Mouse (Mus musculus): ENCODE results near the gene Unk. TPM values are rescaled to one million over a fixed set of nuclear protein-coding genes. Genes with fewer than 3 reads are reported as not detected.
A peak's percentile ranks its signal among the peaks of the same experiment; 100 is the strongest.

The Unk gene
- polyA plus RNA-seq, 1 experiment from 2014 or later, result 44.4 TPM

DNA sequence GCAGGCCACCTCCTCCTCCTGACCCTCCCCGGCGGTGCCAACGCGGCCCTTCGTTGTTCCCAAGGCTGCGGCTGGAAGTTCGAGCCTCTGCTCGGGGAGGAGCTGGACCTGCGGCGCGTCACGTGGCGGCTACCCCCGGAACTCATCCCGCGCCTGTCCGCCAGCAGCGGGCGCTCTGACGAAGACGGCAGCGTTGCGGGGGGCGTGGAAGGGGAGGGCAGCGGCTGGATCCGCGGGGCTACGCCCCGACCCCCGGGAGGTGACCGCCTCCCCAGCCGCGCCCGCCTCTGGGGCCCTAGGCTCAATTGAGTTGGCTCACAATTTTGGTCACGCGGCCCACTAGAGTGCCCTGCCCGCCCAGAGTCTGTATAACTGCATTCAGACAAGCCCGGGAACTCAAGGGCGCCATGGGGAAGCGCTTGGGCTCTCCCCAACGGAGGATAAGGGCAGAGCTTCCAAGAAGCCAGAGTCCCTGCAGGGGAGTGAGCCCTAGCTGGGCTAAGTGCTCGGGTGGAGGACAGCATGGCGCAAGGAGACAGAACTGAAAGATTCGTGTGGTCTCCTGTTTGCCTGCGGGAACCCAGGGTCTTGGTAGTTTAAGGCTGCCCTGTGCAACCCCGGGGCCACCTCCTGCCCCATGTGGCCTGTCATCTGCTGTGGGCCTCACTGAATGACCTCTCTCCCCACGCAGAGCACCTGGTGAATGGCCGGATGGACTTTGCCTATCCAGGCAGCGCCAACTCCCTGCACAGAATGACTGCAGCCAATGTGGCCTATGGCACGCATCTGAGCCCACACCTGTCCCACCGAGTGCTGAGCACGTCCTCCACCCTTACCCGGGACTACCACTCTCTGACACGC, 25.1 kb upstream of the Unk start:
- Histone ChIP-seq H3K4me3 (ENCODE audit: low read depth, low read length) (peak overlapping the region; percentile 33), H3K27ac (ENCODE audit: low read depth) (peak overlapping the region; percentile 78), H3K9me3 (ENCODE audit: low read depth, low read length) (no peaks in the 10 kb centered on the region), H3K9ac (peak overlapping the region; percentile 56), H3K27me3 (ENCODE audit: insufficient read depth, low read length) (no peaks in the 10 kb centered on the region), H3K4me2 (peak overlapping the region; percentile 68), H3K36me3 (ENCODE audit: insufficient read depth) (peaks cover 38% of the 10 kb centered on the region), H3K4me1 (ENCODE audit: insufficient read depth) (peaks cover 7% of the 10 kb centered on the region)
- DNase-seq, result peak; percentile 95
- WGBS, result 2% methylated on average over 54 of the region's 54 CpGs
- peak; percentile 88 for ATAC-seq (ENCODE audit: insufficient read depth)
- peak; percentile 67 for TF ChIP-seq CTCF (IDR thresholded peaks at IDR 0.05; ENCODE audit: low read depth)

- no peak for DNase-seq
- Histone ChIP-seq H3K9ac (0 out of 2 replicates have a peak overlapping the region, but pooled peaks have one; percentile 24), H3K9me3 (ENCODE audit: low read depth, low read length) (no peaks in the 10 kb centered on the region), H3K4me2 (peak overlapping the region; percentile 68), H3K4me3 (ENCODE audit: low read depth, low read length) (peak overlapping the region; percentile 33; the same call in 1 of the 2 replicates), H3K27ac (ENCODE audit: low read depth) (peak overlapping the region; percentile 22; the same call in 1 of the 2 replicates), H3K4me1 (ENCODE audit: insufficient read depth) (peaks cover 7% of the 10 kb centered on the region), H3K27me3 (ENCODE audit: insufficient read depth, low read length) (no peaks in the 10 kb centered on the region), H3K36me3 (ENCODE audit: insufficient read depth) (peaks cover 46% of the 10 kb centered on the region)
- WGBS, result 60% methylated on average over 9 of the region's 9 CpGs
- TF ChIP-seq CTCF (IDR thresholded peaks at IDR 0.05; ENCODE audit: low read depth), result no peak
- peak; percentile 12; the same call in 1 of the 2 replicates for ATAC-seq (ENCODE audit: insufficient read depth)
These were observed 24.3 kb upstream of the Unk start for GRCm38 (mm10) chr11:116005701-116006419.

DNA sequence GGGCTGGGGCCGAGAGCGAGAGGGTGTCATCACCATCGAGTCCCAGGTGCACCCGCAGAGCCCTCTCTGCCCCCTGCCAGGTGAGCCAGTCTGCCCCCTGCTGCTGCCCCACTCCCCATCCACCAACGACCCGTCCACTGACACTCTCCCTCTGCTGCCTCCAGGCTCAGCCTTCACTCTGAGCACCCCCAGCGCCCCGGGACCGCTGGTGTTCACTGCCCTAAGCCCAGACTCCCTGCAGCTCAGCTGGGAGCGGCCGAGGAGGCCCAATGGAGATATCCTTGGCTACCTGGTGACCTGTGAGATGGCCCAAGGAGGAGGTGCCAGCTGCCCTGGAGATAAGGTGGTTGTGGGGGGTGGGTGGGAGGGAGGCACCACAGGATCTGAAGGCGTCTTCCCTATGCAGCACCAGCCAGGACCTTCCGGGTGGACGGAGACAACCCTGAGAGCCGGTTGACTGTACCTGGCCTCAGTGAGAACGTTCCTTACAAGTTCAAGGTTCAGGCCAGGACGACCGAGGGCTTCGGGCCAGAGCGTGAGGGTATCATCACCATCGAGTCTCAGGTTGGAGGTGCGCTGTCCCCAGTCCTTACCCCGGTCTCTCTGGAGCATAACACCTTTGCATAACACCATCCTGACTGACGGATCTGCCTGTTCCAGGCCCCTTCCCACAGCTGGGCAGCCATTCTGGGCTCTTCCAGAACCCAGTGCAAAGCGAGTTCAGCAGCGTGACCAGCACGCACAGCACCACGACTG, 22.8 kb upstream of the Unk start:
- Histone ChIP-seq H3K4me2 (no peak overlapping the region), H3K4me1 (ENCODE audit: insufficient read depth) (peaks cover 13% of the 10 kb centered on the region), H3K9ac (no peak overlapping the region), H3K4me3 (ENCODE audit: low read depth, low read length) (no peak overlapping the region), H3K27me3 (ENCODE audit: insufficient read depth, low read length) (no peaks in the 10 kb centered on the region), H3K9me3 (ENCODE audit: low read depth, low read length) (no peaks in the 10 kb centered on the region), H3K36me3 (ENCODE audit: insufficient read depth) (peaks cover 47% of the 10 kb centered on the region), H3K27ac (ENCODE audit: low read depth) (no peak overlapping the region)
- 87% methylated on average over 28 of the region's 28 CpGs for WGBS
- TF ChIP-seq CTCF (IDR thresholded peaks at IDR 0.05; ENCODE audit: low read depth), result no peak
- DNase-seq (no peak), ATAC-seq (ENCODE audit: insufficient read depth) (no peak)

GRCm38 (mm10) chr11:116008411-116008810, 21.7 kb upstream of the Unk start:
- Histone ChIP-seq H3K4me3 (ENCODE audit: low read depth, low read length) (no peak overlapping the region), H3K27ac (ENCODE audit: low read depth) (no peak overlapping the region), H3K4me2 (no peak overlapping the region), H3K36me3 (ENCODE audit: insufficient read depth) (peaks cover 47% of the 10 kb centered on the region), H3K27me3 (ENCODE audit: insufficient read depth, low read length) (no peaks in the 10 kb centered on the region), H3K4me1 (ENCODE audit: insufficient read depth) (peaks cover 17% of the 10 kb centered on the region), H3K9ac (no peak overlapping the region), H3K9me3 (ENCODE audit: low read depth, low read length) (no peaks in the 10 kb centered on the region)
- WGBS, result 85% methylated on average over 11 of the region's 11 CpGs
- DNase-seq (no peak), ATAC-seq (ENCODE audit: insufficient read depth) (no peak)
- no peak for TF ChIP-seq CTCF (IDR thresholded peaks at IDR 0.05; ENCODE audit: low read depth)

DNA sequence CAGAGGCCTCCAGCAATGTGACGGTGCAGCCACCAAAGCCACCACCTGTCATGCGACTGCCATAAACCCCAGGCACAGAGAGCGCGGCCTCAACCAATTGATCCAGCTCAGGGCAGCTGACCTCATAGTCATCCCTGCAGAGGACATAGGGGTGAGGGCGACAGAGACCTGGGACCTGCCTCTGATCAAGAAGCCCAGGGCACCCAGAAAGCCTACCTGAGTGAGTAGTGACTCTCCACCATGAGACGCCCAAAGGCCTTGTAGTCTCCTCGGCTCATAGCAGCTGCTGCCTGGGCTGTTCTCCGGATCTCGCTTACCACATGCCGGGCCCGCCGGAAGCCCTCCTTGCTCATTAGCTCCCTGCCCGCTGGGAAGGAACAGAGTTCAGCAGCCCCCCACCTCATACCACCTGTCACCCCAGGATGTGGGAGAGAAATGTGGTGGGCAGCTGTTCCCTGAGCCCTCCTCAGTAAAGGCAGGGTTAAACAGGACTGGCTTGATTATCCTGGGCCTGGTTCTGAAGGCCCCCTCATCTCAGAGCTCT, 21.2 kb upstream of the Unk start:
- 88% methylated on average over 13 of the region's 13 CpGs for WGBS
- no peak for ATAC-seq (ENCODE audit: insufficient read depth)

DNA sequence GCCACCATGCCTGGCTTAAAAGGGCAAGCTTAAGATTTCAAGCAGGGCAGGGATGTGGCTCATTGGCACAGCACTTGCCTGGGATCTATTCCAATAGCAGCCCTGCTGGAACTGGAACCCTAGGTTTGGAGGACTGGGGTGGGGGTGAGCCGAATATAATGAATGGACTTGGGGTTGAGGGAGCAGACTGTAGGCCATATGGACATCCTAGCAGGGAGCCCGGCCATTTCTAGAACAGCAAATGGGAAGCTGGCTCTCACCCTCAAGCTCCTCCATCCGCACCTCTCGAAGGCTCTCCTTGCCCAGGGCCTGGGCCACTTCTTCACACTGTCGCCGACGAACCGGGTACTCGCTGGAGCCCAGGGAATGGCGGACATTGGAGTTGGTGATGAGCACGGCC, 20.5 kb upstream of the Unk start:
- DNase-seq, result no peak
- Histone ChIP-seq H3K27me3 (ENCODE audit: insufficient read depth, low read length) (no peaks in the 10 kb centered on the region), H3K36me3 (ENCODE audit: insufficient read depth) (peaks cover 47% of the 10 kb centered on the region), H3K4me1 (ENCODE audit: insufficient read depth) (peaks cover 15% of the 10 kb centered on the region), H3K4me2 (no peak overlapping the region), H3K4me3 (ENCODE audit: low read depth, low read length) (no peak overlapping the region), H3K27ac (ENCODE audit: low read depth) (no peak overlapping the region), H3K9ac (no peak overlapping the region), H3K9me3 (ENCODE audit: low read depth, low read length) (no peaks in the 10 kb centered on the region)
- WGBS, result 90% methylated on average over 11 of the region's 11 CpGs
- no peak for ATAC-seq (ENCODE audit: insufficient read depth)
- no peak for TF ChIP-seq CTCF (IDR thresholded peaks at IDR 0.05; ENCODE audit: low read depth)

More for the DNA sequence above, 21.2 kb upstream of the Unk start:
- no peak overlapping the region for H3K9ac ChIP-seq
- no peak for DNase-seq
- H3K36me3 ChIP-seq (ENCODE audit: insufficient read depth), result peaks cover 47% of the 10 kb centered on the region
- no peak overlapping the region for H3K4me2 ChIP-seq
- H3K9me3 ChIP-seq (ENCODE audit: low read depth, low read length), result no peaks in the 10 kb centered on the region
- H3K27me3 ChIP-seq (ENCODE audit: insufficient read depth, low read length), result no peaks in the 10 kb centered on the region
- no peak overlapping the region for H3K4me3 ChIP-seq (ENCODE audit: low read depth, low read length)
- H3K4me1 ChIP-seq (ENCODE audit: insufficient read depth), result peaks cover 17% of the 10 kb centered on the region
- TF ChIP-seq CTCF (IDR thresholded peaks at IDR 0.05; ENCODE audit: low read depth), result no peak
- no peak overlapping the region for H3K27ac ChIP-seq (ENCODE audit: low read depth)
